Mouse (Mus musculus): ENCODE measurements around the gene Fry.

Fry gene

DNA sequence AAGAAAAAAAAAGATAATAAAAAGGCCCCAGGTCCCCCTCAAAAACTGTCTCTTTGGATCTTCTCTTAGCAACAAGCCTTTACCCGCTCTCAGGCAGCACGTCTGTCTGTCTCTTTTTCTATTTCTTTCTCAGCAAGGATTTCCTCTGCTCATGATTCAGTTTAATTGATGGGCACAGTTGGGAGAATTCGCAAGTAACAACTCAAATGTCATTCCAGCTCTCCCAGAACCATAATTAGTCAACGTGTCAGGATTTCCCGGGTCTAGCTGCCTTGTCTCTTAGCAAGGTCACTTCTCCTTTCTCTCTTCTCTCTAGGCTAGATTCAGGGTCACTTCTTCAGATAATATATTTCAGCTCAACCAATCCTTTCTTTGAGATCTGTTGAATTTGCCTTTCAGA is 110.6 kb downstream of the Fry start:
- no peak for DNase-seq

GRCm38 (mm10) chr5:150229776-150230175 is 111.3 kb downstream of the Fry start:
- DNase-seq, result no peak

- DNase-seq, result peak in 1 of 2 experiments; percentile 24
Measured at GRCm38 (mm10) chr5:150232159-150233150, 114.0 kb downstream of the Fry start.

GRCm38 (mm10) chr5:150233154-150233886 is 114.9 kb downstream of the Fry start:
- peak; percentile 39 to 72 for DNase-seq

GRCm38 (mm10) chr5:150235931-150236330 is 117.5 kb downstream of the Fry start:
- no peak for DNase-seq

DNA sequence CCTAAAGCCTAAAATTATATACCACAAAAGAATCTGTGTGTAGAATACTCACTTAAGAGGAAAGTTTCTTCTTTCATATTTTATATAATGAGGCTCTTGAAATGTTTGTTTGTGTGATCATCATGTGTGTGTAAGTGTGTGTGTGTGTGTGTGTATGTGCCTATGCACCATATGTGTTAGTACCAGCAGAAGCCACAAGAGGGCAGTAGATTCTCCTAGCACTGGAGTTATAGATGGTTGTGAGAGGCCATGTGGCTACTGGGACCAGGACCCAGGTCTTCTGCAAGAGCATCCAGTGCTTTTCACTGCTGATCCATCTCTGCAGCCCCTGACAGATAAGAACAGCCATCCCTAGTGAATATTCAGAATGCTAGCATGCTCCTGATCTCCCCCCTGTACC is 118.2 kb downstream of the Fry start:
- no peak for DNase-seq

DNA sequence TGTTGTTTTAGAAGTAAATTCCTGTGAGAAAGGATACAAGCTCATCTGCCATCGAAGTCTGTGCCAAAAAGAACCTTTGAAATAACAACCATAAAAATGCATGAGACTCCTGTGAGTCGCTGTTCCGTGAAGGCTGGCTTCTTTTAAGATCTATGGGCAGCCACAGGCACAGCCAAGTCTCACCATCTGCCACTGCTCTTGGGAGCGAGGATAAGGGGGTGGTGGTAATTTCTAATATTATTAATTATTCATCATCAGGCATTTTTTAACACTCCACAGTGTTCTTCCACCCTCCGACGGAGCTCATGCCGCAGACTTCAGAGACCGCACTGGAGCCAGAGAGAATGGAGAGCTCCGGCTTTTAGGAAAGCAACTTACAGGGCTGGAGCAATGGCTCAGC is 123.2 kb downstream of the Fry start:
- DNase-seq, result no peak

- no peak for DNase-seq
Measured at GRCm38 (mm10) chr5:150246737-150247136, 128.3 kb downstream of the Fry start.

DNA sequence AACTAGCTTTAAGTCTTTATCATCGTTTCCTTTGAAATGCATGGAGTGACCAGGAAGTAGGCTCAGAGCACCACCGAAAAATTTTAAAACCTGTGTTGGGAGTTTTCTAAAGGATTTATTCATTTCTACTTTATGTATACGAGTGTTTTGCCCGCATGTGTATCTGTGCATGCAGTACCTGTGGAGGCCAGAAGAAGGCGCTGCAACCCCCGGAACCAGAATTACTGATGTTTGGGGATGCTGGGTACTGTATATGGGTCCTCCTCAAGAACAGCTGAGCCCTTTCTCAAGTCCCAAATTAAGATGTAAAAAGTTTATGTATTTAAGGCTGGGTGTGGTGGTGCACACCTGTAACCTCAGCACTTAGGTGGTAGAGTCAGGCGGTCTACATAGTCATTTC is 139.3 kb downstream of the Fry start:
- no peak for DNase-seq

DNA sequence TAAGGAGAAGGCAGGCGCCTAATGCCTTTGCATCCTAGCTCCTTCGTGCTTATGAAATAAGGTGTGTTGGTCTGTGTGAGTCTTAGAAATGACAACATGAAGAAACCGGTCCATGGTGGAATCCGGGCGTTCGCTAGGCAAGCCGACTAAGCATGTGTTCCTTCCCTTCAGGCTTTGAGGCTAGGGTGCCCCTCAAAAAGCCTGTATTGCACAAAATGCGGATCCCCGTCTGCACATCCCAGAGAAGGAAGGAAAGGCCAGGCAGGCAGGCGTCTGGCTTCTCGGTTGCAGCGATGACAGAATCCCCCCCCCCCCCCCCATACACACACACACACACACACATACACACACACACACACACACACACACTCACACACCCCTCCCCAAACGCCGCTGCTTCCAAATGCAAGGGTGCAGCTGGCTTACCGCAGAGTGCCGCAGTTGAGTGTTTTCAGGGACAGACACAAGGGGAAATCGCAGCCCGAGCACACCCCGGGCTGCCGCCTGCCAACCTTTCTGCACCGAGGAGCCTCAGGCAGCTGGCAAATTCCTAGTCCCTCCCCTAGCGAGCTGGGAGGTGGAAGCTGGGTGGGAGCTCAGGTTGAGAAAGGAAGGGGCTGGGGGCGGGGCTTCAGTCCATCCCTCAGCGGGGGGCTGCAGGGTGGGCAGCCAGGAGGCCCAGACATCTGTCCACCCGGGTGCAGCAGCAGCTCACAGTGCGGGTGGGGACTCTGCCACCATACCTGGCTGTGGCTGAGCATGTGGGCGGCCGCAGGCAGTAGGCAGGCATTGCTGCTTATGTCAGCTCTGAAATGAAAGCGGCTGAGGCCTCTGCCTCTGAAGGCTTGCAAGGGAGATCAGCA is 141.0 kb downstream of the Fry start:
- peak; percentile 34 to 45 for DNase-seq

DNA sequence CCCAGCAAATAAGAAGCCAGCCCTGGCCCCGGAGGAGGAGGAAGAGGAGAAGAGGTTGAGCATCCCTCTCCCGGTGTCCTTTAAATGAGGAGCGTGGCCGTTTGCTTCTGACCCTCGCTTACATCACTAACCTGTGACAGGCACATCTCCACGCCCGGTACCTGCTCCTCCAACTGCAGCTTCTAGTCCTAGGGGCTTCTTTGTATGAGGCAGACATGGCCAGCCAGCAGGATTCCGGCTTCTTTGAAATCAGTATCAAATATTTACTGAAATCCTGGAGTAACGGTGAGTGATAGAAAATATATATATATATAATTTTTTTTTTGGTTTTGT is 141.6 kb downstream of the Fry start:
- no peak for DNase-seq

GRCm38 (mm10) chr5:150261361-150261760 is 142.9 kb downstream of the Fry start:
- no peak for DNase-seq

DNA sequence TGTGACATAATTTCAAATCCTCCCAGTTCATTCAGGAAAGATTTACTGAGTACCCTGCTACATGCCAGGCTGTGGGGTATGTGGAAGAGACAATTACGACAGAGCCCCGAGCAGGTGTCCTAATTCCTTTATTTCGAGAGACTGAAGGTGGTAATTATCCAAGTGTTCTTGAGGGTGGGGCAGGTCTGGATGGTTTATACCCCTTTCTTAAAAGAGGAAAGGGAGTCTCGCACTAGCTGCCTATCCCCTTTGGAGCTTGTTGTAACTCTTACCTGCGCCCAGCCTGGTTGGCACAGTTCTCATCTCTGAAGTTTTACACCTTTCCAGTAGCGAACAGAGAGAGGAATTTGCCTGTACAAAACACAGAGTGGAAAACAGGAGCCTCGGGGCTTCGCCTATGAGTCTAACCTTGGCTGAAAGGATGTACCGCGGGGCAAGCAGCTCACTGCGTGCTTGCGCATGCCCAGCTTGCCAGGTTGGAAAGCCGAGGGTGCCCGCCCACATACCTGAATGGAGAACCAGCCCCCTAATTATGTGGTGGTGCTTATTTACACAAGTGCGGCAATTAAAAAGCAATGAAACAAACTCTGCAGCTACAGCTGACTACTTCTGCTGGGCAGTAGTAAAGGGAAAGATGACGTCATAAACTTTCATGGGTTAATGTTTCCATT is 143.7 kb downstream of the Fry start:
- no peak for DNase-seq

DNA sequence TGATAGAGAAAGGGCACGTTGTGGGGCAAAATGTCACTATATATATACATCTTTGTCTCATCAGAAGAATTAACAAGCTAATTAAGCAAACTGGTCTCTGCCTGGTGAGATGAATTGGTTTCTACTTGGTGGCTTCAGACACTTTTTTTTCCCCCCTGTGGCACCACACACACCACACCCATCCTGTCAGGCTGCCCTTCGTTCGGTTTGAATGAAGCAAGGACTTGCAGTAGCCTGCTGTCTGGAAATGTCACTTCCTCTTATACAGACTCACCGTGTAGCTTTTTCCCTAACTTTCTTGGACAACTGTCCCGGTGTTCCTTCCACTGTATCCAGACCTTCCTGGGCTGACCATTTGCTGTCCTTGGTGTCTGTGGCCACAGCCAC is 144.3 kb downstream of the Fry start:
- peak; percentile 41 to 47 for DNase-seq

DNA sequence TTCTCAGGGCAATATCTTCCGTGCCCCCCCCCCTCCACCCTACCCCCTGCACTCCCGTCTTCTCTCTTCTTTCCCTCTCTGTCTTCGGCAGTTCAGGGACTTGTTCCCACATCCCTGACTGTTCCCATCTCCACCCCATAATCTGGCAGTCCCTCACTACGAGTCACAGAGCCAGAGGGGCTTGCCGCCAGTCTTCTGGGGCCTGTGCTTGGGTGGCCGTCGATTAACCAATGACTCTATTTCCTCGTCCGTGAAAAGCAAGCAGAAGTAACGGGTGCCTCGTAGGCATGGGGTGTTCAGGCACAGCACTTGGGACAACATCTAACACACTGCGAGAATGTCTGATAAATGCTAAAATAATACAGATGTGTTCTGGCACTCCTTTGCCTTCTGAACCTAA is 144.7 kb downstream of the Fry start:
- peak in 1 of 2 experiments; percentile 15 for DNase-seq

DNA sequence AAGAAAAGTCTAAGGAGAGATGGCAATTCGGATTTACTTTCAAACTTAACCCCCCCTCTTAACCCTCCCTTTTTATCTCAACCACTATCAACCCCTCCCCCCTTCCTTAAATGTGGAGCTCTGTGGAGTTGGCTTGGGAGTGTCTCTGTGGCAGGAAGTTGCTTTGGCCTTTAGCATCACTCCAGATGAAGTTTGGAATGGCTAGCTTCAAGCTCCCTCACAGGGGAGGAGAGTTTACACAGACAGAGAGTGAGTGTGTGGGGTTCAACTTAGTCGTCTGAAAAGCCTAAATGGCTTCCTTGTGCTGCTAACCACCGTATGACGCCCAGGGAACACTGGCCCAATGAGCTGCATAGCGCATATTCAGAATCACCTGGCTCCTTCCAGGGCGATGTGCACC is 145.2 kb downstream of the Fry start:
- DNase-seq, result no peak

DNA sequence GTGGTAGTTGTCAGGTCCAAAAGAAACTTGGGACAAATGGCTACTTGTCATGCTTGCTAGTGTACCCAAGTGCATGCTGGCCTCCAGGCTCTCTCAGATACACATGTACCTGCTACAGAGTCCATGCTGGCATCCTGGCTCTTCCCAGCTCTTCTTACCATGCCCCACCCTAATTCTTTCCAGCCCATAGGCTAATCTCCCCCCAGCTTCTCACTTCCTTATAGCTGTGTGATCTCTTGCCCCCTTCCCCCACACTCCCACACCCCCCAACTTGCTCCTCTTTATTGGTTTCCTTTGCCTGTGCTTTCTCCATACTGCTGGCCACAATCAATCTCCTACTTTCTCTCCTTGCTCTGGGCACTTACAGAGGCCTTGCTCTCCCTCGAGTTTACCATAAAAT is 146.6 kb downstream of the Fry start:
- no peak for DNase-seq

- DNase-seq, result no peak
Measured at GRCm38 (mm10) chr5:150265953-150266352, 147.5 kb downstream of the Fry start.

DNA sequence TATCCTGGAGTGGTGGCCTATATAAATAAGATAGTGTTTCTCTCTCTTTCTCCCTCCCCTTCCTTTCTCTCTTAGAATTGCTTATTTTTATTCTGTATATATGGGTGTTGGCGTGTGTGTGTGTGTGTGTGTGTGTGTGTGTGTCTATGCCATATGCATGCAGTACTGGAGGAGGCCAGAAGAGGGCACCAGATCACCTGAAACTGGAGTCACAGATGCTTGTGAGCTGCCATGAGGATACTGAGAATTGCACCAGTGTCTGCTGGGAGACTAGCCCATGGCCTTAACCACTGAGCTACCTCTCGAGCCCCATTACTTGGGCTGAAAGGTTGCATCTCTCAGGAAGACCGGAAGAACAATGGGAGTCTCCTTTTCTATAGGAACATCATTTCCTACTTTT is 149.8 kb downstream of the Fry start:
- no peak for DNase-seq

GRCm38 (mm10) chr5:150270468-150270867 is 152.0 kb downstream of the Fry start:
- no peak for DNase-seq

DNA sequence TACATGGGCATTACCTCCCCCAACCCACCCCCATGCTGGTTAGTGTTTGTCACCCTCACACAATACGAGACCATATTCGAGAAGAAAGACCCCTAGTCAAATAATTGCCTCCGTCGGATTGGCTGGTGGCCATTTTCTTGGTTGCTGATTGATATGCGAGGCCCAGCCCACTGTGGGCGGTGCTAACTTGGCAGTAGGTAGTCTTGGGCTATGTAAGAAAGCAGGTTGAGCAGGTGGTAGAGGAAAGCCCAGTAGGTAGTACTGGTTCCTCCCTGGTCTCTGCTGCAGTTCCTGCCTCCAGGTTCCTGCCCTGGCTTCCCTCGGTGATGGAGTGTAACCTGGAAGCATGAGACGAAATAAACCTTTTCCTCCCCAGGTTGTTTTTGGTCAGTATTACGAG is 153.7 kb downstream of the Fry start:
- DNase-seq, result no peak

- DNase-seq, result no peak
Measured at GRCm38 (mm10) chr5:150275314-150275713, 156.9 kb downstream of the Fry start.

- DNase-seq, result no peak
Measured at GRCm38 (mm10) chr5:150276611-150277010, 158.2 kb downstream of the Fry start.

All from lung, postnatal 4 days (tissue).